Mouse (Mus musculus): ENCODE measurements around the gene Negr1. TPM values are rescaled to one million over a fixed set of nuclear protein-coding genes. Genes with fewer than 3 reads are reported as not detected.

Negr1 gene
- total RNA-seq, 2 experiments from 2014 or later = 122 to 139 TPM

- DNase-seq = peak in 1 of 2 experiments; percentile 17
Measured at GRCm38 (mm10) chr3:156903925-156904576, 342.5 kb downstream of the Negr1 start.

- no peak for DNase-seq
Measured at GRCm38 (mm10) chr3:156912816-156913215, 351.2 kb downstream of the Negr1 start.

GRCm38 (mm10) chr3:156921369-156921768 lies 359.8 kb downstream of the Negr1 start:
- no peak for DNase-seq

GRCm38 (mm10) chr3:156923159-156923558 lies 361.6 kb downstream of the Negr1 start:
- no peak for DNase-seq

- no peak for DNase-seq
Measured at GRCm38 (mm10) chr3:156925102-156925501, 363.5 kb downstream of the Negr1 start.

GRCm38 (mm10) chr3:156928396-156929061 lies 366.9 kb downstream of the Negr1 start:
- peak; percentile 44 to 45 for DNase-seq

DNA sequence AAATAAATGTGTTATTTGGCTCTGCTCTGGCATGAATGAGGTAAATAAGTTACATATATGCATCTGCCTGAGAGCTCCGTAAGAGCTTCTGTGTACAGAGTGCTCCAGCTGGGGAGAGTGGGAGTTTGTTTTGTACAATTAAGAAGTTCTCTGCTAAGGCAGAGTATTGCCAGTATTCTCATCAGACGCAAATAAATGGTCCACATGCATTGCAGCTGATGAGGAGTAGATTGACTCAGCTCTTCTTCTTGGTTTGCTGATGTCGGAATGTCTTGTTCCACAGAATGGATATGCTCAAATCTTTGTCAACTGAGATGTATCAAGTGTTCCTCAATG lies 367.4 kb downstream of the Negr1 start:
- DNase-seq = peak; percentile 28 to 38

GRCm38 (mm10) chr3:156929677-156930440 lies 368.3 kb downstream of the Negr1 start:
- DNase-seq = no peak

DNA sequence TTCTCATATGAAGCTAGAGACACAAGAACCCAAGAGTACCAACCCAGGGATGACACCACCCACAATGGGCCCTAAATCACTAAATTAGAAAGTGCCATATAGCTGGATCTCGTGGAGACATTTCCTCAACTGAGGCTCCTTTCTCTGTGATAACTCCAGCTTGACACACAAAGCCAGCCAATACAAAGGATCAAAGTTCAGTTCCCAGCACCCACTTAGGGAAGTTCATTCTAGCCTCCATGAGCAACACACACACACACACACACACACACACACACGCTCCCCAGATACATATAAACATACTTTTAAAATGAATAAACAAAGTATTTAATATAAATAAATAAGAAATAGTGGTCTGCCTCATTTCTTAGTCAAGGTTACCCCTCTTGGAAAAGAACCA lies 369.4 kb downstream of the Negr1 start:
- DNase-seq = no peak

DNA sequence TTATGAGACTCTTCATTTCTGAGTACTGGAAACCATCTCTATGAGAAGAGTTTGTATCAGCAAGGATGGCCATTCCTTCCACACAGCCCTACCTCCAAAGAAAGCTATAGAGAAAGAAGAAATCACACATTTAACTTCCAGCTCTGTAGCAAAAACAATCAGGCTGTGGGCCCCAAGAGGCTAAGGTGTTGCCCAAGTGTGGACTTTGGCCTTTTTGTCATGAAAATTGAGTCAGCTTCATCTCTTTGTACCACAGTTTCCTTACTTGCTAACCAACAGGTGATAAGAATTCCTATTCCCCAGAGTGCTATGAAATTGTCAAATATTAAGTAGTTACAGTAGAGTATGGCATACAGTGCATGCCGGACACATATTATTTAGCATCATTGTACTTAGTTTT lies 369.9 kb downstream of the Negr1 start:
- DNase-seq = no peak

DNA sequence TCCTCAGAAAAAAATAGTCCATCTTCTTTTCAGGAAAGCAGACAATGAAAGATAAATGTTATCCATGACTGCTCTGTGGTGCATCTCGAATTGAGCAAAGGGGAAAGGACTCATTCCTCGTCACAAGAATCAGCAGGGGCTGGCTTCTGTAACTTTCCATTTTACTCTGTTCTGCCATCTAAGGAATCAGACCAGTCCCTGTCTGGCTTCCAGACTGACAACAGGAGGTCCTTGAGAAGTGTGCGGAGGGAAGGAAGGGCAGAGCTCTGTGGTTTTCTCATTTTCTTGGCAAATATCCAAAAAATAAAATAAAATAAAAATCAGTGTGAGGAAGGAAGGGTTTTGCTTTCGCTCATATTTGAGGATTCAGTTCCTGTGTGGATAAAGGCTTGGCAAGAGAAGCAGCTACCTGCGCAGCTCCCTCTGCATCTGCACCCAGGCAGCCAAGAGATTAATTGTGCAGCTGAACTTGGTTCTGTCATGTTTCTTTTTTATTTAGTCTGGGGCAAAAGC lies 373.2 kb downstream of the Negr1 start:
- DNase-seq = no peak

DNA sequence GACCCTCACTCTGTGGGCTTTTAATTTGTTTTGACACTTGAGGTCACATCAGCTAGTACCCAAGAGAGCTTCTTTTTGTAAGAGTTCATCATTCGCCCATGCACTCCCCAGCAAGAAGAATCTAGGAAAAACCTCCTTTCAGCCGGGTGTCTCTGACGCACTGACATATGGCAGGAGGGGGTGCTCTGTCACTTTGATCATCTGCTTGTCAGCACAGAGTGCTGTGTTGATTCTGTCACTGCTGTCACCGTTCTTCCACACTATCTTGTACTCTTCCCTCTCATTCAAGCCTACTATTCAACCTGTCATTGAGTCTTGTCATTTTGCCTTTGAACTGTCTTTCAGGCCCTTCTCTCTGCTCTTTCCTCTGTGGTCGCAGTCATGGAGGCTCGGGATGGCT lies 385.8 kb downstream of the Negr1 start:
- peak; percentile 55 to 60 for DNase-seq

DNA sequence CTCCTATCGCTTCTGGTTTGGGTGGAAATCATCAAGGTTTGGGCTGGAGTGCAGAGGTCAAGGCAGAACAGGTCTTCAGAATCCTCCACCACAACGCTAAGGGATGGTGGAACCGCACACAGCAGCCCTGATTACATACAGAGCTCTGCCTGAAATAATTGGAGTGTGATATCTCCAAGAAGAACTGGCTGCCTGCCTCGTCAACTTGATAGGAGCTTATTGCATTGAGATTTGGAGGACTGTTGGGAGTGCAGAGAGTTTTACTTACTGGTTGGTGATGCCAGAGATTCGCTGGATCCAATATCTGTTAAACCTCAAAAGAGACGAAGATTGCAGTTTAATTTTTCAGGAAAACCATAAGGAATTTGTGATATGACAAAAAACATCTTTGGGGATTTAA lies 391.4 kb downstream of the Negr1 start:
- no peak for DNase-seq

DNA sequence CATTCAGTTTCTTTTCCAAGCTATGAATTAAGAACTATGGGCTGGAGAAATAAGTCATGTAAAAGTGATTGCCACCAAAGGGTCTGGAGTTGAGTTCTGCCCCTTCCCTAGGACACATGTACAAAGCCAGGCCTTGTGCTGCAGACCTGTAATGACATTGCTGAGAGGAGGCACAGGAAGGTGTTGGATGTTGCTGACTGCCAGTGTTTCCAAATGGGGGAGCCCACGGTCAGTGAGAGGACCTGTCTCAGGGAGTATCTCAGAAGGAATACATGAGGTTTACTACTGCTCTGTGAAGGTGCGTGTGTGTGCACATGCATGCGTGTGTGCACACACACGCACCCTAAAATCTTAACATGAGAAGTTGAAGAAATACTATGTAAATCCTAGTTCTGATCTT lies 393.5 kb downstream of the Negr1 start:
- DNase-seq = no peak

DNA sequence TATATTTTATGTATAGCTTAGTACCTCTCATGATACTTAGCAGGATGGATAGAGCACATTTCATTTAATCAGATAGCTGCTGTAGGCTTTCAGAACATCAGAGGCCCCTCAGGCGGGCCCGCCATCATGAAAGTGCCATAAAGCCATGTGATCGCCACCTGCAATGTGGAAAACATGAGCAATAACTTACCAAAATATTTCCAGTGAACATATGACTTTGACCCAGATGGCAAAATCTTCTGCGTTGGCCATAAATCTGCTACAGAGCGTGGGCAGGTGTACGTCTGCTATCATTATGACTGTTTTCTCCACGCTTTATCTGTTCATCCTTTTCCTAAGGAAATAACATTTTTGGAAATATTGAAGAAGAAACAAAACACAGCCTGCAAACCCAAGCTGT lies 397.0 kb downstream of the Negr1 start:
- DNase-seq = peak; percentile 39 to 54

DNA sequence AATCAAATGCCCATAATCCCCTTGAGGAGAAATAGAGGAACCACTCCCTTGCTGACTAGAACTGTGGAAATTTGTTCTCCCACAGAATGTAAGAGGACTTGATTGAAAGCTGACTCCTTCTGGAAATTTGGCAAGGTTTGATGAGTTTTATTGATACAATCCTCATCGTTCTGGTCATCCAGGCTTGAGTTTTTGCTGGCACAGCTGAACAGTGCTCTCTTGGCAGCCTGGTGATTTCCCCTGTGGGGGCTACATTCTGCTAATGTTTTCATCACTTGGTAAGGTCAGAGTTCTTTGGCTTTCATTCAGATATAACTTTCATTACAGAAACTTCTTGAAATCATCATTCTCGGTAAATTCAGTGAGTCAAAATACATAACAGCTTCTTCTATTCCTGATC lies 407.2 kb downstream of the Negr1 start:
- DNase-seq = no peak

- no peak for DNase-seq
Measured at GRCm38 (mm10) chr3:156971104-156971503, 409.5 kb downstream of the Negr1 start.

GRCm38 (mm10) chr3:156976816-156977215 lies 415.2 kb downstream of the Negr1 start:
- DNase-seq = no peak

DNA sequence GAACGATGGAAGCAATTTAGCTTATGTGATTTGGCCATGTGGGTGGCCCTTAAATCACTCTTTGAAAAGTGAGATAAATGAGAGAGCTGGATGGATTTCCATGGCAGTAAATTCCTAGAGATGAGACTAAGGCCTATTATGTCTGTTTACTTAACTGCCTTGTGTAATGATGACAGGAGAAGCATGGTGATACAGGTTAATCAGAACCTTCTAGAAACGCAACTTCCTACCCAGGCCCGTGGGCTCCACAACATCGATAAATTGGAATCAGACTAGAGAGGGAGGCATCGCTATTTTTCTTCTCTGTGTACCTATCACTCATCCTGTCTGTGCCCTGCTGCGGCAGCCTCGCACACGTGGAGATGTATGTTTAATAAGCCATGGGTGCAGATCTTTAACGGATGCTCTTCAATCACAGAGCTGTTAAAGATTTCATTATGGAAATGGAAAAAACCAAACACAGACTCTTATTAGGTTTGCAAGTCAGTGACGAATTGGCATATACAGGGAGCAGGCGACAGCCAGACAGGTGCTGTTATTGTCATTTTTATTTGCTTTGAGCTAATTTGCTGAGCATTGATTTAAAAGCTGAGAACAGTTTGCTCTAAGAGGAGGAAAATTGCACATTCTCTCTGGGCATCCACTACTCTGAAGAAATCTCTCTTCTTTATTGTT lies 418.6 kb downstream of the Negr1 start:
- DNase-seq = no peak

DNA sequence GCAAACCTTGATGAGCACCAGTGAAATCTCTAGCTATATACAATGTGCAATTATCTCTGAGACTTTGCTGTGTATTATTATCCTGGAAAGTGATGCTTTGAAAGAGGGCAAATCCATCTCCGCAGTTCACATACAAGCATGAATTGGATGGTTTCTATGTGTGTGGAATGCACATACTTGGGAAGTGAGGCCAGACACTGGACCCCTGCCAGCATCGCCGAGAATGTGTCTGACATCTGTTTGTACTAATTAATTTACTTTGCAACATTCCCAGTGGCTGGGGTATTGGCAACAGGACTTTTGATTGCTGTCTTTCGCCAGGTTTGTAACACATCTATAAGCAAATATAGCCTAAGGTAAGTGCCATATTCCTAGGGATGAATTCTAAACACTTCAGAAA lies 420.5 kb downstream of the Negr1 start:
- no peak for DNase-seq

DNA sequence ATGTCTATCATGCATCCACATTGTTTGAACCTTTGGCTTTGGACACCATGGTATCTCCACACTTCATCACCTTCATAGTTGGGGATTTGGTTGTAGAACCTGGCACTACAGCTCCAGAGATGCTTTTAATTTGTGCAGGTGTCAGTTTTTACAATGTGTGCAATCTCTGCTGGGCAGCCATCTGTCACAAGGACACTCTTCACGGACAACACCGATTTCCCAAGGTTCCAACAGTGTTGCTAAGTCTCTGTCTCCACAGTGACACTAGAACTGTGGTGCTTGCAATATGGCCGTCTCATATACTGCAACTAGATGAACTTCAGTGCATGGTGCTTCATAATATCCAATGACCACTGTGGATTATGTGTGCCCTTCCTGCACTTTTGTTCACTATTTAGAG lies 425.5 kb downstream of the Negr1 start:
- DNase-seq = no peak

GRCm38 (mm10) chr3:156992171-156992570 lies 430.6 kb downstream of the Negr1 start:
- no peak for DNase-seq

- DNase-seq = no peak
Measured at GRCm38 (mm10) chr3:156992811-156993210, 431.2 kb downstream of the Negr1 start.
